Comparison of ENCODE assay signal across 10 mouse cellular contexts in the genomic region with DNA sequence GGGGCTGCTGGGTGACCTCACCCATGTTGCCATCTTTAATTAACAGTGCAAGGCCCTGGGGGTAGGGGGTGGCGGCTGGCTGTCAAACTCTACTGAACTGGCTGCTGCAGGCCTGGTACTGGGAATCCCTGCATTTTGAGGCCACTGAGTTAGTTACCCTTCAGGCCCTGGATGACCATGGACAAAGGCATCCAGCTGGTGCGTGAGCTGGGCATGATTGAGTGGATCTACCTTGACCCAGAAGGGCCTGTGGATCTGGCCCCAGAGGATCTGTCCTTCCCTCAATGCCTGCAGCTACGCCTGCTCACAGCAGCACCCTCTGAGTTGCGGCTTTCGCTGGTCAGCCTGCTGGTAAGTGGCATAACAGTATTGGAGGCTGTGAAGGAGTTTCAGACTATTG.
"Had no signal": no experiment of that assay in that cellular context is flagged by ENCODE, and none has a peak within 500 bp of the region (broad histone marks: within the 10 kb centered on the region; RNA-seq: fewer than 3 reads in every experiment).

No protein-coding gene starts in this region.

- DNase-seq: lung, adult 18-20 months; lung, embryonic 14.5 days; lung, postnatal 10 days; lung, postnatal 4 days; midbrain, embryonic 14.5 days; right cerebral cortex, postnatal 14 days; thymus, adult 2 months; thymus, postnatal 25 days; thymus, postnatal 4 days had no signal

- ATAC-seq: midbrain, embryonic 16.5 days had no signal
